Mouse (Mus musculus): ENCODE measurements at regions not wholly inside any gene's neighbourhood (a gene's known extent, or its start where the extent isn't known, plus 50 kb on each side); places are given as distances from the start of the nearest gene placed in this dataset.
"Not testable (repeated sequence)": the region's sequence is repeated elsewhere in the genome, so short reads cannot be mapped to it uniquely, and the experiment has no call there.

GRCm38 (mm10) chr5:3166496-3166895, 174.8 kb upstream of the Cdk6 start:
- not testable (repeated sequence) for TF ChIP-seq CTCF (IDR thresholded peaks at IDR 0.05; ENCODE audit: low read depth); EP300 (optimal IDR thresholded peaks at IDR 0.05)
